Mouse (Mus musculus): ENCODE results near the gene Gm45785.

Gene Gm45785

DNA sequence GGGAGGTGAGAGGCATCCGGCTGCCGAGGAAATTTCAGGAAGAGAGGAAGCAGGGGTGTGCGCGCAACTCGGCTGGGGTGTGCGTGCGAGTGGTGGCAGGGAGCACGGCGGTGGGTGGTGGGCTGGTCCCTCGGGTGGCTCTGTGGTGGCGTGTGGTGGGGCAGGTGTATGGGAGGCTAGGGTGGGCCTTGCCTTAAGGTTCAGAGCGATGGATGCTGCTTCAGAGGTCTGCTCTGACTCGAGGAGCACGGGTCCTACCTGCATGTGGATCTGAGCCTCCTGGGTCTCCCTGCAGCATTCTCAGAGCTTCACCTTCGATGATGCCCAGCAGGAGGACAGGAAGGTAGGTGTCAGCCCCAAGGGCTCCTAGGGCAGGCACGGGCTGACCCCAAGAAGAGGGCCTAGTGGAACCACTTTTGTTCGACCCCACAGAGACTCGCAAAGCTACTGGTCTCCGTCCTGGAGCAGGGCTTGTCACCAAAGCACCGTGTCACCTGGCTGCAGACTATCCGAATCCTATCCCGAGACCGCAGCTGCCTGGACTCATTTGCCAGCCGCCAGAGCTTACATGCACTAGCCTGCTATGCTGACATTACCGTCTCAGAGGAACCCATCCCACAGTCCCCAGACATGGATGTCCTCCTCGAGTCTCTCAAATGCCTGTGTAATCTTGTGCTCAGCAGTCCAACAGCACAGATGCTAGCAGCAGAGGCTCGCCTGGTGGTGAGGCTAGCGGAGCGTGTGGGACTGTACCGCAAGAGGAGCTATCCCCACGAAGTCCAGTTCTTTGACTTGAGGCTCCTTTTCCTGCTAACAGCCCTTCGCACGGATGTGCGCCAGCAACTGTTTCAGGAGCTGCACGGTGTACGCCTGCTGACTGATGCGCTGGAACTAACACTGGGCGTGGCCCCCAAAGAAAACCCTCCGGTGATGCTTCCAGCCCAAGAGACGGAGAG, 1.7 kb upstream of the Gm45785 start, which contains the start of gene Bet1l:
Gene Bet1l, minus strand, starts transcription at position 28 of the 956 bp plus-strand sequence.
- DNase-seq (ENCODE audit: low read depth, low spot score): no peak

DNA sequence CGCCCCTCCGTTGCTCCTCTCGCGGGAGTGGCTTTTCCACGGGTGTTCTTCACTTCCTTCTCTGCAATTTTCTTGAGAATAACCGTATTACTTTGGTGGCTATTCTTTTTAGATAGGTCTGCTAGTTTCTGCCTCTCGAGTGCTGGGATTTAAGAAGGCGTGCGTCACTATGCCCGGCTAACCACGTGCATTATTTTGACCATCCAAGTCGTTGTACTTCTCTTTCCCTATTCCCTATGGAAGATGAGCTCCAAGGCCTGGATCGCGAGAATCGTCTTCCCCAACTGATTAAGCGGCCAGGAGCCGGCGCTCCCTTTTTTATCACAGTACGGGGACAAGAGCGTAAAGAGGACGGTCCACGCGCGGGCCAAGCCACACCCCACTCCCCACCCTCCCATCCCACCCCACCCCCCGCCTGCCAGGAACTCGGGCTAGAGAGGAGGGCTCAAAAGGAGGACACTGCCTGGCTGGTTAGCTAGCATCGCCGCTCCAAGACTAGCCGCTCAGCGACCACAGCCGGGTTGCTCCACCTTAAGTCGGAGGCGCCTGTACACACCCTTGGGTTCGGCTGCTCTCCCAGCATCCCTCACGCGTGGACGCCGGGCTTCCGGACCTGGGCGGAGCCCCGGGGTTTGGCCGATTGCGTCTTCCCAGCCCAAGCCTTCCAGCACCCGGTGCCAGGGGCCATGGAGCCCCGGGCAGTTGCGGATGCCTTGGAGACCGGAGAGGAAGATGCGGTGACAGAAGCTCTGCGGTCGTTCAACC, 836 bp upstream of the Gm45785 start, which contains the start of gene Ric8a:
Gene Ric8a, plus strand, starts transcription at position 173 of the 765 bp plus-strand sequence.
- peak; percentile 73 for DNase-seq (ENCODE audit: low read depth, low spot score)

DNA sequence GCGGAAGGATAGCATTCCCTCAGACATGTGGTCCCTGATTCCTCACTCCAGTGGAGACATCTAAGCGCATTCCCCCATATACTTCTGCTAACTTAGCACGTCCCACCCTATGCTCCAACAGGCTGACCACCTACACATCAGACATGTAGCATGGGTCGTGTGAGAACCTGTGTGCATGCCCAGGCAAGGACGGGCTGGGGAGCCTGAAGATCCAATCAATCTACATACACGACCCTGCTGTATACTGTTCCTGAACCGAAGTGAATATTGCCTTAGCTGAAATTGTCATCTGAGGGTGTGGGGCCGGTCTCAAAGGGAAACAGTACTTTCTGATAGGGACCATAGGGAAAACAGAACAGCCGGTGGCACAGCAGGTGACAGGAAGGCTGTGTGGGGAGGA, 950 bp downstream of the Gm45785 start:
- DNase-seq (ENCODE audit: low read depth, low spot score): no peak

DNA sequence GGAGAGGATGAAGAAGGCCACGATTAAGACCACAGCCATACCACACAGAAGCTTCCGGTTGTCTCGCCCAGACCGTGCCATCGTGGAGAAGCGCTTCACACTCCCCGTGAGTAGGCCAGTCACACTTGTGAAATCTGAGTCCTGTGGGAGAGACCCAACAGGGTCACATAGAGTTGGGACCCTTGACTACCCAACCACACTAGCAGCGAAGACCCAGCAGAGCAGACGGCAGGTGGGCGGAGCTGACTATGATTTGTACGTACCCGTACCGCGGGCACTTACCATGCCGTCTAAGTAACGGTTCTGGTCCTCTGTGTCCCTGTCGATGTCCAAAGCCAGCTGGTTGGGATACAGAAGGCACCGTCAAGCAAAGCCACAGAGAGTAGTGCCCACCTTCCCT, 1.6 kb downstream of the Gm45785 start:
- no peak for DNase-seq (ENCODE audit: low read depth, low spot score)

DNA sequence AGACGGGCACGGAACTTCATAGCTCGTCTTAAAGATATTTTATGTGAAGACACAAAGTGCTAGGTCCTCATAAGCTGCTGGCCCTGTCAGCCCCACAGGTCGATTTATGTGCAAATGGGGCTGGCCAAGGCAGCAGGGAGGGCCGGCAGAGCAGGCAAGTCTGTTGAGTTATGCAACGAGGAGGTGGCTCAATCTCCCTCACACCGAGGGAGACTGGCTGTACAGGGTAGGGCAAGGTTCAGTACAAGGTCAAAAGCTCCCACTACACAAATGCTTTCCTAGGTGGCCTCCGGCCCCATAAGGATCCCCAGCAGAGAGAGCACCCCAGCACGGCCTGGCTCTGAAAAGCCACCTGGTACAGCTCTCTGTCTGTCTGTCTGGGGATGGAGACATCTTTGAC, 2.7 kb downstream of the Gm45785 start:
- DNase-seq (ENCODE audit: low read depth, low spot score): no peak

DNA sequence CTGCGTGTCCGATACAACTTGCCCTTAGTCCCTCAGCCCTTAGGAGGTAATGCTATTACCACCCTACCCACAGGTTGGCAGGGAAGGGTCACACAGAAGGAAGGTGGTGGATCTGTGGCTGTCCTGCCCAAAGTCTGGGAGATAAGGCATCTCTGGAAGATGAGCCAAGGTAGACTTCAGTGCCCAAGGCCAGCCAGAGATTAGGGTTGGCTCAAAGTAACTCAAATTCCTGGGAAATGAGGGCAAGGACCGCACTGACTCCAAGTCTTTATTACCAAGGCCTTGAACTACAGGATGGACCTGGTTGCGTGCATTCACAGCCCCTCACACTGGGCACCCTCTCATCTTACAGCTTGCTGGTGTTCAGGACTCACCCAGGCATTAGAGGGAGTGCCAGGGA, 4.2 kb downstream of the Gm45785 start:
- no peak for DNase-seq (ENCODE audit: low read depth, low spot score)

DNA sequence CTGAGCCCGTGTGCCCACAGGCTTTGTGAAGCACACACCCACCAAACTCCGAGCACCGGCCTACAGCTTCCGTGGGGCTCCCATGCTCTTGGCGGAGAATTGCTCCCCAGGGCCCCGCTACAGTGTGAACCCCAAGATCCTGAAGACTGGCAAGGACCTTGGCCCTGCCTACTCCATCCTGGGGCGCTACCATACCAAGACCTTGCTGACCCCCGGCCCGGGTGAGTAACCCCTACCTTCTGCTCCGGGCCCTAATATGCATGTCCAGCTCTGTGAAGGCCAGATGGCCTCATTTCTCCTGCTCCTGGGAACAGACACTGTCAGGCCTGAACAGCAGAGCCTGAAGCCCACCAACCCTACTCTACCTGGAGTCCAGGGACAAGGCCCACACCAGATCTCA, 7.5 kb downstream of the Gm45785 start:
- no peak for DNase-seq (ENCODE audit: low read depth, low spot score)

DNA sequence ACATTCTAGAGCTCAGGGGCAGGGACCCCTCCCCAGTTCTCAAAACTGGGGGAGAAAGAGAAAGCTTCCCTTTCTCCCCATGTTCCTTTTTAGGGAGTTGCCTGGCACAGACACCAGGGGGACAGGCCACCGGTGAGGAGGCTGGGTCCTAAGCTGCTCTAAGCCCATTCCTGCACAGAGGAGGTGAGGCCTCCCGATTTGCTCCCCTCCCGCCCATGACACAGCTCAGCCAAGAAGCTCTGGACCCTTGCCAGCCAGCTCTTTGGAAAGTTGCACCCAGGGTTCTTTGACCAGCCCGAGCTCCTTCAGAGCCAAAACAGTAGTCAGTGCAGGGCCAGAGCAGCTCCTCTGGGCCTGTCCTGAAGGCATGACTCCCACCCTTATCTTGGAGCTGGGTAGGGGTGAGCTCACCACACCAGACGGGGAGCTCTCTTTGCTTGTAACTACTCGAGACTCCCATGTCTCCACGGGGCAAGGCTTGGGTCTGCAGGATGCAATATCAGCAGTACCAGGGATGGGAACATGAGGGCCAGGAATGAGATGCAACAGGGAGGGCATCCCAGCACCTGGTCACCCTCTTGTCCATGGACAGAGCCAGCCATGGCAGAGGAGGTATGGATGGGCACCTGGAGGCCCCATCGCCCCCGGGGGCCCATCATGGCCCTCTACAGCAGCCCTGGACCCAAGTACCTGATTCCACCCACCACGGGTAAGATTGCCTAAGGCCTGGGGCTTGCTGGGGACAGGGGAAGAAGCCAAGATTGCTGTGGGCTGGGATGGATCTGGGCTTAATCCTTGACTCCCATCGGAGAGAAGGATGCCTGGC, 8.2 kb downstream of the Gm45785 start, which contains the start of gene Odf3:
Gene Odf3, plus strand, starts transcription at position 51 of the 826 bp plus-strand sequence.
- no peak for DNase-seq (ENCODE audit: low read depth, low spot score)

DNA sequence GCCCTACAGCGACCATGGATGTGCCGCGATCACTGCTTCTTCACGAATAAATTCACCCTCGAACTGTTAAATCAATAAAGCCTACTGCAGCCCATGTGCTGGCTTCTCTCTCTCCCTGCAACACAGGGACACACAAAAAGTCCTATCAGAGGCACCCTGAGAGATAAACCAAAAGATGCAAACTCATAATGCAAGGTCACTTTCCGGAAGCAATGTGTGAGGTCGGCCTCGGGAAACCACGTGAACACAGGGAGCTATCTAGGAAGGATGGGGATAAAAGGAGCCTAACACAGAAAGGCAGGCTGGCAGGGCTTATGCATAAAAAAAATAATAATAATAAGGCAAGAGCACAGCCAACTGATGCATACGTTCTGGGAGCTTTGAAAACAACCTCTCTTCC, 9.5 kb downstream of the Gm45785 start:
- no peak for DNase-seq (ENCODE audit: low read depth, low spot score)

DNA sequence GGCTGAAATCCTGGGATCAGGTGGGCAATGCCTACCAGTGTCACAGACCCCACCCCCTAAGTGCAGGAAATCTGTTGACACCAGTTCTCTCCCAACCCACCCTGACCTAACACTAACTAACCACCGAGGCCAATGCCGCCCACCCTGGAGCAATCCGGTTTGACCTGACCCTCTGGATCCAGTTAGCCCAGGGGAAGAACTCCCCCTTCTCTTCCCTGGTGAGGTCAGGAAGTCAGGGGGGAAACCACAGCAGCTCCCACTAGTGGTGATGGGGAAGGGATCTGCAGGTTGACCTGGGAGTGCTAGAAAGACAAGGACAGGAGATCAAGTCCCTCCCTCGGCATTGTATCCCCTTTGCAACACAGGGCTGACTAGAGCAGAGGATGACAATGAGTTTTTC, 10.4 kb downstream of the Gm45785 start:
- DNase-seq (ENCODE audit: low read depth, low spot score): peak; percentile 79

DNA sequence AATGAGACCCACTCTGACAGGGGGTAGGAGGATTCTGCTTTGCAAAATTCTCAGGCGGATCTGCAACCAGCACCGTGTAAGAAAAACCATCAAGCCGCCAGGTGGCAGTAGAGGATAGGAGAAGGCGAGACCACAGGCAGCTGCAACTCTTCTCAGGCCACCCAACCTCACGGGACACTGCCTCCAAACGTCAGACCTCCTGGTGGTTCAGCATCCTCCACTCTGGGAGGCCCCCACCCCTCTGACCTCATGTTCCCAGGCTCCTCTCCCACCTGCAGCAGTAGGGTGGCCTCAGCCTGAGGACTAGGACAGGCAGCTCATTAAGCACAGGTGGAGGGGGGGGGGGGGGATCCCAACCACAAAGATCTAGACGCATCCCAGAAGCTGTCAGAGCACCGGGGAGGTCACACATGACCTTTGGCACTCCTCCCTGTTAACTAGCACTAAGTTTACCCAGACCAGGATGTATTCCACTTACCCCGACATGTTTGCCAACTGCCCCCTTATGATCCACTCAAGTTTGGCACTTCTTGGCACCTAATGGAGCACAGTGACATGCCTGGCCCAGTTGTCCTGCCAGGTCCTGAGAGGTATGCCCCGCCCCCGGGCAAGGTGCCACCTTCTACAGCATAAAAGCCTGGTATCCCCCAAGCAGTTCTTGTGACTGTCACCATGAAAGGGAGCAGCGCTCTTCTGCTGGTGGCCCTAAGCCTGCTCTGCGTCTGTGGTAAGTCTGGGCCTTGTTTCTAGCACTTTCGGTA, 11.0 kb downstream of the Gm45785 start, which contains the start of gene Scgb1c1:
Gene Scgb1c1, plus strand, starts transcription at position 643 of the 761 bp plus-strand sequence.
- peak; percentile 90 for DNase-seq (ENCODE audit: low read depth, low spot score)

DNA sequence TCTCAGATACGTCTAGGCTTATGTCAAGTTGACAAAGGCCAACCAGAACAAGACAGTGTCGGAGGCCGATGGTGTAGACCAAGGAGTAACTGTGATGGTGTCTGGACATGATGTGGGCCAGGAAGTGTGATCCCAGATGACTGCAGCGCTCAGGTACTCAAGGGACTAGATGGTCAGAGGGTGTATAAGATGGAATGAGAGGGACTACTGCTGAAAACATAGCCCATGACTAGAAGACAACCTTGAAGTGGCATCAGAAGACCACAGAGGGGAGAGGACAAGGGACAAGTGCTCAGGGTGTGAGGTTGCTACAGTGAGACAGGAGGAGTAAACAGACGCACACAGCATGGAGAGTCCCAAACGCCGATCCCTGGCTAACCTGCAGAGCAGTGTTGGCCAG, 12.3 kb downstream of the Gm45785 start:
- no peak for DNase-seq (ENCODE audit: low read depth, low spot score)

DNA sequence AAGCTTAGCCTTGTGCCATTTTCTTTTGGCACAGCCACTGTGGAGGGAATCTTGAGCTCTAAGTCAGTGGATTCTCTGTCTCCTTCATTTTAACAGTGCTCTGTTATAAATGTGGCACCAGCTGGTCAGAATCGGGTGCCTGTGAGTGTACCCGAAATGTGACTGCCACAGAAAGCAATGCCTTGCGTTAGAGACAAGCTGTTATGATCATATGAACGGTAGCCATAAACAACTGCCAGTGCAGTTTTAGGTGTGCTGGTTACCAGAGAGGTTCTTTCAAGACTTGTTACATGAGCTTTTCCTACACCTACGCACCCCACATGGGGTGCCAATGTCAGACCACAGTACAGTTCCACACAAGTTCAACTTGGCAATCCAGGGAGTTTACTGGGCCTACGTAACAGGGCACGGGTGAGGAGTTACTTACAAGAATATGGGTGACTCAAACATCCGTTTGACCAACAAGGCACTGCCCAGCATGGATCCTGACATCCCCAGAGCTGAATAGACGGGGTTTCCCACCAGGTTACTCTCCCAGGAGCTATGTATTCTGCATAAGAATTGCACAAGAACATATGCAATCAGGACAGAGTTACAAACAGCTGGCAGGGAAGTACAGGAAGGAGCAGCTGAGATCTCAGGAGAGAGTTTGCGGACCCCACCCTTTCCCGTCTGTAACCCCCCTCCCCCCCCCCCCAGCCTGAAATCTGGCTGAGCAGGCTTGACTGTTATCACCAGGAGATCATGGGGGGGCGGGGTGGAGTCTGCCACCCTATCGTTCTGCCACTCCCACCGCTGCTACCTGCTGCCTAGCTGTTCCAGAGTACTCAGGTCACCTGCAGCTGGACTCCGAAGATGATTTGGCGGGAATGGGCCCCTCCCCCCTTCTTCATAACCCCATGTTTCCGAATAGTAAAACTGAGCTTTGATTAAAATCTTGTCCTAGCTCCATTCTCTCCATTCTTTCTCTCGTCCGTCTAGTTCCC, 15.1 kb downstream of the Gm45785 start:
- DNase-seq (ENCODE audit: low read depth, low spot score): peak; percentile 90

DNA sequence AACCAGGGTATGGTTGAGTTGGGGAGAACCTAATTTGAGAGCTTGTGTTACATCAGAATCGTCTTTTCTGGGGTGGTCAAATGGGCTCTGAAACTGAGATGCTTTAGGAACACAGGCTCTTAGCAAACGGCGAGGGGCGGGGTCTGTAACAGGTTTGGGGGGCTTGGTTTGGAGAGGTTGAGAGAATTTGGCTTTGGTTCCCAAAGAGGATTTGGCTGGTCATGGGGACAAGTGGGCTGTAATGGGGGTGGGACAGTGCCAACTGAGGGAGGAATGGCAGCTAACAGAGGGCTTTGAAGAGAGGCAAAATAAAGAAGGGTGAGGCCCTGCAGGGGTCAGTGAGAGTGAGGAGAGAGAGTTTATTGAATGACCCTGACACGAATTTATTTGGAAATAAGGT, 16.6 kb downstream of the Gm45785 start:
- DNase-seq (ENCODE audit: low read depth, low spot score): no peak

DNA sequence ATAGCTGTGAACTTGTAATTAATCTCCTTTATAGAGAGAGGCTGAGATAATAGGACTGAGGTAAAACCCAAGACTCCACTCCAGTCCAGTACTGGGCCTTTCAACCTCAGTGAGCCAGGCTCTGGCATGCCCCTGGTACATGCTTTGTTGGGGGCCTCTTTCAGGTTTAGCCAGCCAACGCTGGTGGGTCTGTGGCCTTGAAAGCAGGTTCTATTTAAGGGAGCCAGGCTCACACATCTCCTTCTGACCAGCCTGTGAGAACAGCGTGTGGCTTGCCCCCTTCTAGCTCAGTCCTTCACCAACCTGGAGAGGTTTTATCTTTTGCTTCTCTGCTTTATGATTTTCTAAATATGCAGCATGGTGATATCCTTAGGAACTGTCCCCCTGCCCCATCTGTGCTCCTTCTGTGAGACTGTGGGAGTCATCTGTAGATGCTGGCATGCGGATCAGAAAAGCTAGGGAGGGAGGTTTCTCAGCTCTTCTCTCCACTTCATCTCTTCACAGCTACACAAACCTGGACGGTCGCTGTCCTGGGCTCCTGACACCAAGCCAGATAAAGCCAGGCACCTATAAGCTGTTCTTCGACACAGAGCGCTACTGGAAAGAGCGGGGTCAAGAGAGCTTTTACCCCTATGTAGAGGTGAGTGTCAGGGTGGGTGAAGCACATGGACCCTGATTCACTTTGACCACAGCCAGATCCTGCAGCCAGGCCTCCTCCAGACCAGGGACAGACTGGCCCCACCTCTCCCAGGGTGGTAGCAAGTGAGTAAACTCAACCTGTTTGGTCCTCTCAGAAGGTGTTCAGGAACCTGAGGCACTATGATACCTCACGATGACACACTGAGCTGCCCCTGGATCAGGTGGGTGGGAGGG, 19.7 kb downstream of the Gm45785 start:
- DNase-seq (ENCODE audit: low read depth, low spot score): no peak

DNA sequence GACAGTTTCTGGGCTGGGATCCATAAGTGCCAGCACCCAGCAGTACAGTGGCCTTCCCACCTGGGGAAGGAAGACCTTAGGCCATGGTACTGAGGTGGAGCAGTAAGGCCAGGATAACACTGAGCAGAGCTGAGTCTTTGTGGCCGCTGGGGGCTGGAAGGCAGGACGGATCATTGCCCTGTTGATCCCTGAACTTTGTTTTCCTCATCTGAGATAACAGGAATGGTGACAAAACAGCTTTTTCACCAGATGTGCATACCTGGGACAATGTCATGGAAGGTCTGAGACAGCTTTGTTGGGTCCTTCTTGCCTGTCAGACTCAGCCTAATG, 20.4 kb downstream of the Gm45785 start:
- DNase-seq (ENCODE audit: low read depth, low spot score): no peak

DNA sequence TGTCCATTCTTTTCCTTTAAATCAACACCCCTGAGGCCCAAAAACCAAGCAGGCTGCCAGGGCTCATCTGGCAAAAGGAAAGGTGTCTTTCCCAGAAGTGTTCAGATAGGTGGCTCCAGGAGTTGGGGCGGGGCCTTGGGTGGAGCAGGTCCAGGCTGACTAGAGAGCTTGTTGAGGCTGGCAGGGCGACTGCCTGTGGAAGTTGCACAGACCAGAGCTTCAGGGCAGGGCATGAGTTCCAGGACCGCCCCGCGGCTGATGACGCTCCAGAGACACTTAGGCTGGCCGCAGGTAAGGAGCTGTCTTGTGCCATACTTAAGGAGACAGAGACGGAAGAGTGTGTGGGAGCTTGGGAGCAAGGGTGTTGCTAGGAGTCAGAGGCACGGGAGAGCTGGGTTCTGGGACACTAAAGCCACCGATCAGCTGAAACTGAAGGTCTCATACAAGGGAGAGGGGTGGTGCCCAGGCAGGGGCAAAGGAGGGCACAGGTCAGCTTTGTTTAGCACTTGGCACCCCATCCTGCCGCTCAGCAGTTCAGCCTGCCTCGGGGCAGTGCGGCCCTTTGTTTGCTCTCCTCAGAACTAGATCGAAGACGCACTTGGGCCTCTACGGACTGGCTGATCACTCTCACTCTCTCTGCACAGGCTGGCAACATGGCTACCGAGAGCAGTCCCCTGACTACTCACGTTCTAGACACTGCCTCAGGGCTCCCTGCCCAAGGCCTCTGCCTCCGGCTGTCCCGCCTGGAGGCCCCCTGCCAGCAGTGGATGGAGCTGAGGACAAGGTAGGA, 21.0 kb downstream of the Gm45785 start, which contains the start of gene Urah:
Gene Urah, plus strand, starts transcription at position 51 of the 790 bp plus-strand sequence.
- peak; percentile 65 for DNase-seq (ENCODE audit: low read depth, low spot score)

DNA sequence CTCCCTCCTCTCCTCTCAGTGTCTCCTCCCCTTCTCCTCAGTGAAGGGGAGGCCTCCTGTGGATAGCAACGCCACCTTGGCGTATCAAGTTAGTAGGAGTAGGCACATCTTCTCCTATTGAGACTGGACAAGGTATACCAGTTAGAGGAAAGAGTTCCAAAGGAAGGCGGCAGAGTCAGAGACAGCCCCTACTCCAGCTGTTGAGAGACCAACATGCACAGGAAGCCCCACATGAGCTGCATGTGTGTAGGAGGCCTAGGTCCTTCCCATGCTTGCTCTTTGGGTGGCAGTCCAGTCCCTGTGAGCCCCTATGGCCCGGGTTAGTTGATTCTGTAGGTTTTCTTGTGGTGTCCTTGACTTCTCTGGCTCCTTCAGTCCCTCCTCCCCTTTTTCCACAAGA, 22.8 kb downstream of the Gm45785 start:
- DNase-seq (ENCODE audit: low read depth, low spot score): no peak

Measured in ES-CJ7 (cell line).